Mouse (Mus musculus): ENCODE data around the gene Mrpl4.
A peak's percentile ranks its signal among the peaks of the same experiment; 100 is the strongest.

GRCm38 (mm10) chr9:21012368-21012767 lies 9.8 kb downstream of the Mrpl4 start:
- TF ChIP-seq NRF1 (IDR thresholded peaks at IDR 0.05; ENCODE audit: low read depth, low read length), result no peak
- TF ChIP-seq CTCF (conservative IDR thresholded peaks at IDR 0.05 in 1 of 2, IDR thresholded peaks at IDR 0.05 in 1 of 2; ENCODE audit: low read depth in 2 of 2, low read length in 2 of 2), result peak in 1 of 2 experiments; percentile 35; a peak in 2 of 4 replicates
- TF ChIP-seq SMC3 (IDR thresholded peaks at IDR 0.05; ENCODE audit: low read depth, low read length), result no peak; the same call in 1 of the 2 replicates
- TF ChIP-seq KAT2A (IDR thresholded peaks at IDR 0.05; ENCODE audit: insufficient replicate concordance, low read length), result no peak
- no peak for TF ChIP-seq E2F4 (IDR thresholded peaks at IDR 0.05; ENCODE audit: insufficient replicate concordance, low read depth, low read length)
- TF ChIP-seq RAD21 (IDR thresholded peaks at IDR 0.05; ENCODE audit: low read depth, low read length), result peak; percentile 14
- TF ChIP-seq MAX (IDR thresholded peaks at IDR 0.05; ENCODE audit: low read length), result no peak
- no peak for TF ChIP-seq POLR2A (IDR thresholded peaks at IDR 0.05; ENCODE audit: low read depth, low read length)
- TF ChIP-seq HCFC1 (IDR thresholded peaks at IDR 0.05; ENCODE audit: low read depth, low read length), result no peak
- no peak for TF ChIP-seq ZNF384 (IDR thresholded peaks at IDR 0.05; ENCODE audit: low read depth, low read length)
- TF ChIP-seq BHLHE40 (IDR thresholded peaks at IDR 0.05; ENCODE audit: low read depth, low read length), result no peak
